ENCODE assay signal across 30 mouse cellular contexts in the genomic region with DNA sequence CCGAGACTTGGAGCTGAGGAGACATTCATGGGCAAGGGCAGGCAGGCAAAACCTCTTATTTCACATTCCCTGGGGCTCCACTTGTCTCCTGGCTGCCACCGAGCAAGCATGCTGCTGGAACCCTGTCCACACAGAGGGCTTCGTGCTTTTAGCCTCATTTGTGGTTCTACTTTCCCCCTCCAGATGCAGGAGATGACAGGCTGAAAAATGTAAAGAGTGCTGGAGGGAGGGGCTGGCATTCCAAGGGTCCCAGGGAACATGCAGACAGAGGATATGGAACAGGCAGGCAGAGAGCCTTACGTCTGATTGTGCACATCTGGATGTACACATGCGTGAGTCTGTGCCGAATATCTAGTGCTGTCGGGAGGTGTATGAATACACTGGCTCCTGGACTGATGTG. TPM values are rescaled to one million over a fixed set of nuclear protein-coding genes. Genes with fewer than 3 reads are reported as not detected.
A peak's percentile ranks its signal among the peaks of the same experiment; 100 is the strongest.
DNase-seq lines count a peak whose midpoint lies in the region; ATAC-seq and TF ChIP-seq lines count a peak whose summit lies in the region.
"Had no signal": no experiment of that assay in that cellular context is flagged by ENCODE, and none has a peak within 500 bp of the region (broad histone marks: within the 10 kb centered on the region; RNA-seq: fewer than 3 reads in every experiment).

No protein-coding gene starts in this region.

- H3K9me3 ChIP-seq in embryonic facial prominence, embryonic 14.5 days (ENCODE audit: control insufficient read depth, low read length): no peaks in the 10 kb centered on the region
- no peaks in the 10 kb centered on the region for H3K9me3 ChIP-seq in embryonic facial prominence, embryonic 10.5 days
- H3K9me3 ChIP-seq in limb, embryonic 10.5 days (replicated peaks): no peaks in the 10 kb centered on the region
- no peaks in the 10 kb centered on the region for H3K9me3 ChIP-seq in intestine, postnatal 0 days (ENCODE audit: control insufficient read depth)
- H3K9me3 ChIP-seq: embryonic facial prominence, embryonic 15.5 days; heart, embryonic 10.5 days; heart, embryonic 13.5 days had no signal

- no peak overlapping the region for H3K4me2 ChIP-seq in embryonic facial prominence, embryonic 14.5 days (ENCODE audit: low read depth, low read length)
- H3K4me2 ChIP-seq in intestine, postnatal 0 days (replicated peaks; ENCODE audit: low read depth): no peak overlapping the region
- H3K4me2 ChIP-seq: embryonic facial prominence, embryonic 15.5 days; heart, embryonic 13.5 days; hindbrain, embryonic 14.5 days had no signal

- no peaks in the 10 kb centered on the region for H3K27me3 ChIP-seq in embryonic facial prominence, embryonic 14.5 days (replicated peaks; ENCODE audit: control insufficient read depth, insufficient read depth, low read length)
- no peaks in the 10 kb centered on the region for H3K27me3 ChIP-seq in embryonic facial prominence, embryonic 10.5 days (replicated peaks; ENCODE audit: low read depth, poor library complexity, severe bottlenecking)
- no peaks in the 10 kb centered on the region for H3K27me3 ChIP-seq in limb, embryonic 10.5 days (ENCODE audit: low read depth, poor library complexity, severe bottlenecking)
- no peaks in the 10 kb centered on the region for H3K27me3 ChIP-seq in intestine, postnatal 0 days (replicated peaks; ENCODE audit: control insufficient read depth, insufficient read depth, low read length)
- H3K27me3 ChIP-seq: embryonic facial prominence, embryonic 15.5 days had no signal

- no peak overlapping the region for H3K27ac ChIP-seq in embryonic facial prominence, embryonic 14.5 days (replicated peaks; ENCODE audit: low read depth, low read length)
- H3K27ac ChIP-seq in embryonic facial prominence, embryonic 10.5 days (replicated peaks): no peak overlapping the region
- no peak overlapping the region for H3K27ac ChIP-seq in limb, embryonic 10.5 days
- no peak overlapping the region for H3K27ac ChIP-seq in intestine, postnatal 0 days (ENCODE audit: low read depth, low read length)
- H3K27ac ChIP-seq: embryonic facial prominence, embryonic 15.5 days; heart, adult 2 months; heart, embryonic 10.5 days; heart, embryonic 13.5 days; hindbrain, embryonic 14.5 days; hindbrain, postnatal 0 days had no signal

- H3K4me3 ChIP-seq in embryonic facial prominence, embryonic 14.5 days (ENCODE audit: low read depth, low read length): no peak overlapping the region
- H3K4me3 ChIP-seq in embryonic facial prominence, embryonic 10.5 days: no peak overlapping the region
- H3K4me3 ChIP-seq in limb, embryonic 10.5 days: no peak overlapping the region
- H3K4me3 ChIP-seq in intestine, postnatal 0 days (ENCODE audit: low read depth, low read length): no peak overlapping the region
- H3K4me3 ChIP-seq: embryonic facial prominence, embryonic 15.5 days; heart, adult 2 months; heart, embryonic 10.5 days; heart, embryonic 13.5 days had no signal

- no peaks in the 10 kb centered on the region for H3K4me1 ChIP-seq in embryonic facial prominence, embryonic 14.5 days (ENCODE audit: control insufficient read depth, insufficient read depth, low read length)
- peaks cover 4% of the 10 kb centered on the region; the same call in 1 of the 2 replicates for H3K4me1 ChIP-seq in embryonic facial prominence, embryonic 10.5 days
- peaks cover 21% of the 10 kb centered on the region for H3K4me1 ChIP-seq in limb, embryonic 10.5 days
- no peaks in the 10 kb centered on the region for H3K4me1 ChIP-seq in intestine, postnatal 0 days (replicated peaks; ENCODE audit: control insufficient read depth, insufficient read depth, low read length)
- H3K4me1 ChIP-seq: embryonic facial prominence, embryonic 15.5 days had no signal

- H3K9ac ChIP-seq in embryonic facial prominence, embryonic 14.5 days (ENCODE audit: low read depth, low read length): no peak overlapping the region
- no peak overlapping the region for H3K9ac ChIP-seq in intestine, postnatal 0 days (ENCODE audit: low read depth, low read length)
- H3K9ac ChIP-seq: embryonic facial prominence, embryonic 15.5 days; forebrain, postnatal 0 days; heart, embryonic 13.5 days; hindbrain, embryonic 14.5 days had no signal

- peak; percentile 32 for DNase-seq in embryonic facial prominence, embryonic 14.5 days (ENCODE audit: low spot score)
- DNase-seq in embryonic facial prominence, embryonic 10.5 days (ENCODE audit: low spot score): no peak
- DNase-seq in limb, embryonic 10.5 days (ENCODE audit: low spot score): peak; percentile 34
- peak; percentile 58 for DNase-seq in mesoderm, embryonic 11.5 days (ENCODE audit: low read depth, low spot score)
- no peak for DNase-seq in gastrocnemius, adult 18-20 months (ENCODE audit: low spot score)
- DNase-seq: adrenal gland, adult 2 months; adrenal gland, postnatal 14 days; cerebellum, adult 11 months; cerebellum, adult 2 months; cerebellum, adult 9-11 months; cerebellum, postnatal 25 days; forebrain, postnatal 0 days; gastrocnemius, postnatal 10 days; gastrocnemius, postnatal 36 days; heart, adult 2 months; heart, postnatal 14 days; heart, postnatal 4 days had no signal

- H3K36me3 ChIP-seq in embryonic facial prominence, embryonic 14.5 days (ENCODE audit: control insufficient read depth, insufficient read depth, low read length): no peaks in the 10 kb centered on the region
- H3K36me3 ChIP-seq in embryonic facial prominence, embryonic 10.5 days (replicated peaks): no peaks in the 10 kb centered on the region
- no peaks in the 10 kb centered on the region for H3K36me3 ChIP-seq in limb, embryonic 10.5 days
- no peaks in the 10 kb centered on the region for H3K36me3 ChIP-seq in intestine, postnatal 0 days (ENCODE audit: control insufficient read depth, insufficient read depth)
- H3K36me3 ChIP-seq: embryonic facial prominence, embryonic 15.5 days; heart, embryonic 10.5 days; heart, embryonic 13.5 days had no signal

- no peak for TF ChIP-seq CTCF in intestine, postnatal 0 days (IDR thresholded peaks at IDR 0.05; ENCODE audit: low read depth)

- no peak for ATAC-seq in embryonic facial prominence, embryonic 14.5 days (ENCODE audit: low read depth)
- ATAC-seq in intestine, postnatal 0 days: no peak
- ATAC-seq: CD4-positive, CD25-positive, alpha-beta regulatory T cell, adult 4 months; forebrain, embryonic 14.5 days; forebrain, postnatal 0 days; hindbrain, postnatal 0 days; inflammation-experienced regulatory T-cells, adult 6 months had no signal

- WGBS in embryonic facial prominence, embryonic 14.5 days: 38% methylated on average over 7 of the region's 7 CpGs
- whole genome bisulfite sequencing in embryonic facial prominence, embryonic 10.5 days: 79% methylated on average over 7 of the region's 7 CpGs
- WGBS in limb, embryonic 10.5 days: 70% methylated on average over 7 of the region's 7 CpGs
- WGBS in intestine, postnatal 0 days: 55% methylated on average over 7 of the region's 7 CpGs

RNA-seq across cellular contexts. Expression of a gene that starts 11.6 kb away (rescaled TPM):
- 56.9 and 71.4 TPM in 2 replicates for polyA plus RNA-seq in embryonic facial prominence, embryonic 14.5 days (2014; fragmentation: Nextera tagmentation; extraction: Ambion mirVana)
- polyA plus RNA-seq in embryonic facial prominence, embryonic 10.5 days (2016; fragmentation: Nextera tagmentation; extraction: Ambion mirVana): 128 and 131 TPM in 2 replicates
- polyA plus RNA-seq in limb, embryonic 10.5 days (2016; fragmentation: Nextera tagmentation; extraction: Ambion mirVana): 97.6 and 110 TPM in 2 replicates
- 10 to 100 TPM; 55.0 to 93.3 TPM for total RNA-seq in gastrocnemius, adult 18-20 months (2021)
- polyA plus RNA-seq in intestine, postnatal 0 days (2015; fragmentation: Nextera tagmentation; extraction: Ambion mirVana): 54.5 and 57.2 TPM in 2 replicates
- total RNA-seq: common myeloid progenitor, adult 5-6 weeks; granulocyte monocyte progenitor cell, adult 5-6 weeks; MEL had no signal
- polyA plus RNA-seq: C2C12; CD4-positive, CD25-positive, alpha-beta regulatory T cell, adult 4 months had no signal

RNA-seq across cellular contexts. Expression of a gene that starts 39.5 kb away (rescaled TPM):
- polyA plus RNA-seq in embryonic facial prominence, embryonic 14.5 days (2014; fragmentation: Nextera tagmentation; extraction: Ambion mirVana): 2.6 and 3.3 TPM in 2 replicates
- polyA plus RNA-seq in embryonic facial prominence, embryonic 10.5 days (2016; fragmentation: Nextera tagmentation; extraction: Ambion mirVana): 0.99 and 1.0 TPM in 2 replicates
- polyA plus RNA-seq in limb, embryonic 10.5 days (2016; fragmentation: Nextera tagmentation; extraction: Ambion mirVana): 0.51 and 0.95 TPM in 2 replicates
- total RNA-seq in gastrocnemius, adult 18-20 months (2021): under 1 TPM; 0.27 to 0.64 TPM
- 0.04 TPM in 1 of 2 replicates, not detected in the other for polyA plus RNA-seq in intestine, postnatal 0 days (2015; fragmentation: Nextera tagmentation; extraction: Ambion mirVana)
- total RNA-seq: common myeloid progenitor, adult 5-6 weeks; forebrain, postnatal 0 days; granulocyte monocyte progenitor cell, adult 5-6 weeks; hindbrain, postnatal 0 days; MEL had no signal
- polyA plus RNA-seq: C2C12; cerebellum, adult 2 months; heart, embryonic 13.5 days; hindbrain, embryonic 14.5 days; hindbrain, postnatal 0 days had no signal

RNA-seq across cellular contexts. Expression of a gene that starts 41.1 kb away (rescaled TPM):
- 5.3 and 5.4 TPM in 2 replicates for polyA plus RNA-seq in embryonic facial prominence, embryonic 14.5 days (2014; fragmentation: Nextera tagmentation; extraction: Ambion mirVana)
- 0.76 and 1.1 TPM in 2 replicates for polyA plus RNA-seq in embryonic facial prominence, embryonic 10.5 days (2016; fragmentation: Nextera tagmentation; extraction: Ambion mirVana)
- polyA plus RNA-seq in limb, embryonic 10.5 days (2016; fragmentation: Nextera tagmentation; extraction: Ambion mirVana): 0.69 and 0.84 TPM in 2 replicates
- total RNA-seq in gastrocnemius, adult 18-20 months (2021): 1 to 10 TPM; 2.4 to 3.8 TPM
- 1.2 and 1.7 TPM in 2 replicates for polyA plus RNA-seq in intestine, postnatal 0 days (2015; fragmentation: Nextera tagmentation; extraction: Ambion mirVana)
- total RNA-seq: MEL had no signal
- polyA plus RNA-seq: C2C12; CD4-positive, CD25-positive, alpha-beta regulatory T cell, adult 4 months had no signal

Comparison
In these comparisons a context has a peak if more than half of its experiments do, and no peak if none do; other contexts are left out.
1. DNase-seq: peak in embryonic facial prominence, embryonic 14.5 days (single experiment), limb, embryonic 10.5 days (single experiment) and mesoderm, embryonic 11.5 days (single experiment); none in embryonic facial prominence, embryonic 10.5 days (single experiment) and gastrocnemius, adult 18-20 months (single experiment).